Mouse (Mus musculus) left cerebral cortex, postnatal 36 days (tissue): Measurements from ENCODE around the gene Nenf. TPM values are rescaled to one million over a fixed set of nuclear protein-coding genes. Genes with fewer than 3 reads are reported as not detected.

ENCODE experiments used
- DNase-seq, 2 experiments: peaks; one replicate each; pipeline ENCODE4 v3.0.0; 2021 to 2022; ENCODE audit warnings: low spot score in 2 of 2, mixed read lengths in 1 of 2
- intact Hi-C: fragments of 180-260 bp; cut with DNase I; formaldehyde crosslinking; loops from one replicate; pipeline ENCODE4 v1.15.1; 2025
- total RNA-seq, 2 experiments: library from RNA; stranded (reverse); gene quantifications; 2 replicates each; pipeline ENCODE4 v1.2.3; 2021

Nenf gene
- total RNA-seq, 2 experiments from 2014 or later: 66.1 to 76.7 TPM

DNA sequence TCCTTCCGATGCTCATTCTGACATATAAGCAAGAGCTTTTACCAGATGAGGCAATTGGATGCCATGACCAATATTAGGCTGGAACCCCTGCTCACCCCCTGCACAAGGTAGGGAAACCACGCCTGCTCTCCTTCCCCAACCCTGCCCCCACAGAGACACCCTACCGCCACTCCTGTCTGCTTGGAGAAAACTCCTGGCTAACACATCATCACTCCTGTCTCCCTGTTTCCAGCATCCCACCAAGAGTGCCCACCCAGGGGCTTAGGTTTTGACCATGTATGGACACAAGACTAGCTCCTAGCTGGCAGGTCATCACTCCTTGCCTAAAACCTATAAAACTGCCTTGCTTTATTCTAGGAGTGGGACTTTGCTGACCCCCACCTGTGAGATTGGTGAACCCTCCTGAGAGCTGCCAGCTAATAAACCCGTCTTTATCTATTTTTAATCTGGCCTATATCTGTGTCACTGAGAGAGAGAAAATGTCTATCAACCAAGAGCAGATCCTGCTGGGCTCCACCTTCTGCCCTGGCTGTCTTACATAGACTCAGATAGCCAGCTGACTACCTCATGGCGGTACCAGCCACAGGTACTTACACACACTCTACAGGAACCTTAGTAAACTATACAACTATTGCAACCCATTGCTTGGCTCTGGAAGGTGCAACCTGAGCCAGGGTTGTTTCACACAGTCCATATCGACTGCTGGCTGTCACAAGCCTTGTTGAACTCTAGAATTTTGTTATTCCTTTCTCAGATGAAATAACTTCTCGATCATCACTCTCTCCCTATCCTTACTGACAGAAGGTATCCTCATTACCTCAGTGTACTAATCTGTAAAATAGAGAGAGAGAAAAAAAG, 7.0 kb upstream of the Nenf start:
- intact Hi-C loops: no loop called here
- DNase-seq: no peak

DNA sequence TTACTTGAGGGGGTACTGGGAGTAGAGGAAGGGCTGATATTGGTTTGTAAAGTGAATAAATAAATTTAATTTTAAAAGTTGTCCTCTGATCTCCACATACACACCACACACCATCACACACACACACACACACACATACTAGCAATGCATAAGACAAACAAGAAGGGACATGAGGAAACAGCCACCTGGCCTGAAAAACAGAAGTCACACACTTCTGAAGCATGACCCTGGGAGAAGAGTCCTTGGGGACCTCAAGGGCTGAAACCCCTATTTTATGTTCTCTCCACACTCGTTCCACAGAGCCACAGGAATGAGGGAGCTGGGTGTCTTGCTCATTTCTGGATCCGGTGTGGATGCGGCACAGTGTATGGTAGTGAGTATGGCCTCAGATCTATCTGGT, 5.4 kb upstream of the Nenf start:
- intact Hi-C loops: no loop called here
- DNase-seq: no peak

DNA sequence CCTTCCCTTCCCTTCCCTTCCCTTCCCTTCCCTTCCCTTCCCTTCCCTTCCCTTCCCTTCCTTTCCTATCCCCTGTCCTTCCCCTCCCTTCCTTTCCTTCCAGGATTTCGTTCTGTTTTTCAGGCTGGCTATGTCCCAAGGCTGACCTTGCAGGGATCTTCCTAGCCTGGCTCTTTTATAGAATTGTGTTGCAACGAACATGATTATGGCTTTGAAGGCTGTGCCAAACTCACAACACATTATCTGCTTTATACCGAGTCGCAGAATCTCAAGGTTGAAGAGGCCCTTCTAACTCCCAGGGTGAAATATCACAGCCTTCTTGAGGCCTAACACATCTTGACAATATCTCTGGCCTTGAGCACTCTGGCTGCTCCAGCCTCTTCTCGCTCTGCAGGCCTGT, 692 bp upstream of the Nenf start:
- intact Hi-C loops: loop anchor here (10.0 kb wide), 1 partner anchor 76 kb away; no protein-coding TSS in a partner anchor
- no peak for DNase-seq

DNA sequence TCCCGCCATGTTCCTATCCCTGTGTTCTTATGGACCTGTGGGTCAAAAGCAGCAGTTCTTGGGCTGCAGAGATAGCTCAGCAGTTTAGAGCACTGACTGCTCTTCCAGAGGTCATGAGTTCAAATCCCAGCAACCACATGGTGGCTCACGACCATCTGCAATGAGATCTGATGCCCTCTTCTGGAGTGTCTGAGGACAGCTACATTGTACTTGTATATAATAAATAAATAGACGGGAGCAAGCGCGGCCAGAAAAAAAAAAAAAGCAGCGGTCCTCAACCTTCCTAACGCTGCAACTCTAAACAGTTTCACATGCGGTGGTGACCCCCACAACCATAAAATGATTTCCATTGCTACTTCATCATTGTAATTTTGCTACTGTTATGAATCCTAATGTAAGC, 1.2 kb downstream of the Nenf start:
- intact Hi-C loops: loop anchor here (10.0 kb wide), 1 partner anchor 78 kb away; no protein-coding TSS in a partner anchor
- DNase-seq: no peak

DNA sequence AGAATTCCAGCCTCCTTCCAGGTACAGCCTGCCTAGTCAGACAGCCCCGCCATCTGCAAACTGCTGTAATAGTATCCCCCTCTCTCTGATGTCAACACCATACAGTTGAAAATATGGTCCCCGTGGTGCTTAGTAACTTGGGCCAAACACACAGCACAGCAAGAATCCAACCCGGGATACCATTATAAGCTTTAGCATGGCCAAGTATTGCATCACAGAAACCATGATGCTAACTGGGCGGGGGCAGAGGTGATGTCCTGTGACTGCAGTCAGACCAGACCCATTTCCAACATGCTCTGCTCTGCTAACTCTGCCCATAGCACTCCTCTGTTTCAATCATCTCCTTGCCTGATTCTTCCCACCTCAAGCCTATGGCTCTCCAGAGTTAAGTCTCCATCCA, 4.1 kb downstream of the Nenf start:
- intact Hi-C loops: loop anchor here (2.0 to 10.0 kb wide), 2 partner anchors 81 to 249 kb away; no protein-coding TSS in a partner anchor

DNA sequence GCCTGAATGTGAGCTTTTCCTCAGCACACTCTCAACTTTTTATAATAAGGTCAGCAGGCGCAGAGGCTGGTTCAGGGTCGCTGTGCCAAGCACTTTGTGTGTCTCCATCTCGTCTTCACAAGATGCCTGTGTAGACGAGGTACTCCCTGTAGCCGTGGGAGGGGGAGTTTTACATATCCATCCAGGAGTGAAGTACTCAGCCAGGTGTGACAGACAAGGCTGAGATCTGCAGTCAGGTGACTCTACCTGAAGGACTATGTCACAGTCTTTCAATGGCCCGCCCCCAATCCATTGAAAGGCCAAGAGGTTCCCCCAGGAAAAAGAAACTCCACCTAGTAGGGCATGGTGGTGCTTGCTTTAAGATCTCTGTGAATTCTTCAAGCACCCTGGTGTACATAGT, 4.8 kb downstream of the Nenf start:
- no peak for DNase-seq

More for the DNA sequence above, 4.1 kb downstream of the Nenf start:
- DNase-seq: no peak

DNA sequence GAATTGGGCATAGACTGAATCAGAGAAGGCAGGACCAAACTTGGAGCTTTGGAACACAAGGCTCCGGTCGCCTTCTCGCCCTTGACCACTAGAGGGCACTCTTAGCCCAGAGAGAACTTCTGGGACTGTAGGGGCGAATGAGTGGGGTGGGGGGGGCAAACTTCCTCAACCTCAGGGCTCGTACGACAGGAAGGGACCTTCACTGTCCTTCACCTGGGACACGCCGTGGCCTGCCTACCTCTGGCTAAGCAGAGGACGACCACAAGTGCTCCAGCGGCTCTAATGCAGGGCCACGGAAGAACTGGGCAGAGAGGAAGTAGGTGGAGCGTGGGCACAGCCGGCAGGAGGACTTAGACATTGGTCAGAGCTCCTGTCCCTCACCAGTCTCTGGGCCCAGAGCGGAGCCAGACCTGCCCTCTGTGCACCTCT, 5.5 kb downstream of the Nenf start:
- peak; percentile 75 to 80 for DNase-seq
- intact Hi-C loops: loop anchor here (2.0 to 10.0 kb wide), 2 partner anchors 82 to 250 kb away; no protein-coding TSS in a partner anchor

More for the DNA sequence above, 4.8 kb downstream of the Nenf start:
- intact Hi-C loops: loop anchor here (2.0 to 10.0 kb wide), 2 partner anchors 82 to 250 kb away; no protein-coding TSS in a partner anchor

DNA sequence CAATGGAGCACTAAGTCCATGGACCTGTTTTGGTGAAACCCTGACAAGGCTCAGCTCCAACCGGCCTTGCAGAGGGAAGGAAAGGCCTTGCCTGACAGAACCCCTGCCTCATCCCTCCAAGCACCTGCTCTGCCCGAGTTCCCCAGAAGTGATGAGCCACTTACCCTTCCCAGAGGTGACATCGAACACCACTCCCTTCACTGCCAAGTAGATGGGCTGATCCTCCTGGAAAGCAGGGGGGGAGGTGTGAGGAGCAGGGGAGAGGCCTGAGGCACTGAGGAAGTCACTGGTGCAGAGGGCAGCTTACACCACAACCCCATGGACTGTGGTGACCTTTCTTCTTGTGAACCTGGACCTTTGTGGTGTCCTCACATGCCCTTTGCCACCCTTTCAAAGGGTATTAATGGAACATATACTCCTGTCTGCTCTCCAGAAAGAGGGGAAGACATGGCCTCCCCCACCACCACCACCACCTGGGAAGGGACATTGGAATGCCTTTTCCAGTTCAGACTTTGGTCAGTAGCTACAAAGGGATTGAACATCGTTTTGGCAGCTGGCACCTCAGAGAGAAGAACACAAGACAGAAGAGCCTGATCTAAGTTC, 6.6 kb downstream of the Nenf start:
- intact Hi-C loops: loop anchor here (10.0 kb wide), 1 partner anchor 83 kb away; no protein-coding TSS in a partner anchor
- no peak for DNase-seq

DNA sequence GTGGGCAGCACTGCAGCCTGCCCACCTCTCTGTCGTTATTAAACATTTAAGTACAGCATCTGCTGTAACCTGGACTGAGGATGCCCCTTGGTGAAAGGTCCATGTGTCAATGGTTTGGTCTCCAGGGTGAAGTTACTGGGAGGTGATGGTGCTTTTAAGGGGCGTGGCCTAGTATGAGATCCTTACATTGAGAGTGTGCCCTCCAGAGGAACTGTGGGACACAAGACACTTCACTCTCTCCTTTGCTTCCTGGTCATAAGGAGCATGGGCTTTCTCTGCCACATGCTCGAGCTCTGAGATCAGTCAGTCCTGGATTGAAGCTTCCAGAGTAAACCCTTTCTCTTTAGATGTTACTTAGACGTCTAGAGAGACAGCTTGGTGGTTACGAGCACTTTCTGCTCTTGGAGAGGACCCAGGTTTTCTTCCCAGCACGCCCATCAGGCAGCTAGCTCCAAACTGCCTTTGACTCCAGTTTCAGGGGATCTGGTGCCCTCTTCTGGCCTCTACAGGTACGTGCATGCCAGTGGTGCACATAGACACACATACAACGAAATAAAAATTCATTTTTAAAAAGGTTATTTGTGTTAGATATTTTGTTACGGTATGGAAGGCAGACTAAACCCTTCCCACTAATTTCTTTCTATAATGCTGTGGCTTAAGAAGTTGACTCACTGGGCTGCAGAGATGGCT, 10.1 kb downstream of the Nenf start:
- no peak for DNase-seq
- intact Hi-C loops: no loop called here

DNA sequence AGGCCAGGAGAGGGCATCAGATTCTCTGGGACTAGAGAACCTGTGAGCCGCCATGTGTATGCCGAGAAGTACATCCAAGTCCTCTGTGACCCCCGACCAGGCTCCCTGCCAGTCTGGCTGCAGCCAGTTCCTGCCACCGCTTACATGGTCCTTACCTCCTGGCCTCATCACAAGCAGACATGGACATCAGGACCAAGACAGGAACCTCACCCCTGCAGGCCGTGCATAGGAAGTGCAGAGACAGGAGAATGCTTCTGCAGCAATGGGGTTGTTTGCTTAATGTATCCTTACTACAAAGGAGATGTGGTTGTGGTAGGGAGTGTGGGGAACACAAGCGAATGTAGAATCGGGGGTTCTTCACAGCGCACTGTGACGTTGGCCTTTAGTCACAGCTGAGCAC, 11.7 kb downstream of the Nenf start:
- DNase-seq: no peak
- intact Hi-C loops: no loop called here

DNA sequence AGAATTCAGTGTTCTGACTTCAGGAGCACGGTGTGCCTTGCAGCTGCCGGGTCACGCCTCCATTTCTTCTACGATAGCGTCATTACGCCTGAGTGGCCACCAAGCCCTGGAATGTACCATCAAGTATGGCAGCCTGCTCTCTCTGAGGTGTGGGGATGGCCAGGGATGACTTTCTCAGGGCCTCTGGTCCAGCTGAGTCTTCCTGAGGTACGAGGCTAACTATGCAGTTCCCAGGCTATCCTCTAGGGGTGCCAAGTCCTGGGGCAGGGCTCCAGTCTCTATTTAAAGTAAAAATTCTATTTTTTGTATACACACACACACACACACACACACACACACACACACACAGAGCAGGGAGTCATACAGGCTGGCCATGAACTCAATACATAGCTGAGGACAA, 12.4 kb downstream of the Nenf start:
- intact Hi-C loops: no loop called here
- DNase-seq: no peak

DNA sequence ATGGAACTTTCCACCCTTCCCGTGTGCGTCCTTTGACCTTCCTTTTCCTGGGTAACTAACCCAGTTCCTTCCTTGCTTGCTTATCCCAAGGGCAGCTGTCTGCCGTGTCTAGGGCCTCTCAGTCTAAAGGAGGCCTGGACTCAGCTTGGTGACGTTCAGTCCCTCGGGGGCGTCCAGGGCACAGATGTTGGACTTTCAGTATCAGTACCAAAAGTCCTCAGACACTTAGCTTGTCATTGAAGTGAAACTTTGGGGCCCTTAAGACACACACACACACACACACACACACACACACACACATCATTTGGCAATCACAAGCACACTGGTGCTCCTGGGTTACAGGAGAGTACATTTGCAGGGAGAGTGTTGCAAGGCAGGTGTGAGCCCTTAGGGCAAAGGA, 13.8 kb downstream of the Nenf start:
- DNase-seq: no peak
- intact Hi-C loops: no loop called here

DNA sequence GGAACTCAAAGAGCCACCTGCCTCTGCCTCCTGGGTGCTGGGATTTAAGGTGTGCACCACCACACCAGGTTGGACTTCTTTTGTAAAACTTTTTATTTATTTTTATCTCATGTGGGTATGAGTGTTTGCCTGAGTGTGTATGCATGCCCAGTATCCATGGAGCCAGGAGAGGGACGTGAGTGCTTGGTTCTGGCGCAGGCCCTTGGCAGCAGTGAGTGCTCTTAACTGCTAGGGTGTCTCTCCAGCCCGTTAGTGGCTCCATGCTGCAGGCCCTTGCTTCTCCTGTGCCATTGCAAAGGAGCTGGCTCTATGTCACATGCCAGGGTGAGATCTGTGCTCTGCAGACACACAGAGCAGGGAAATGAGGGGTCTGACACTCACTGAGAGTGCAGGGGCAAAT, 14.3 kb downstream of the Nenf start:
- intact Hi-C loops: no loop called here
- DNase-seq: no peak

DNA sequence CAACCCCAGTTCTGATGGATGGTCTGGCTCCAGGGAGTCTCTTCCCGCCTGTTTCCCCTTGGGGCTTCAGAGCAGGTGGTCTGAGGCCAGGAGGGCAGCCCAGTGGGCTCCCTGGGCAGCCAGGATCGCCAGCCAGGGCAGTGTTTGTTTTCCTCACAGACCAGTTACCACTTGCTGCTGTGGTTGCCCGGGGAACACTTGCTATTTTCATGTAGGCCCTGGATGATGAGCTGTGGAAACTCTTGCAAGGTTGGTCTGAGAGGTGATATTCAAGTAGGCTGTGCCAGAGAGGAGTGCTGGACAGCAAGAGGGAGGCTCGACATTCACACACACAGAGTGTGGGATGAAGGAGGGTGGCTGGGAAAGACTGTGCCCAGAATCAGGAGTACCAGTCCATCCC, 16.1 kb downstream of the Nenf start:
- no peak for DNase-seq
- intact Hi-C loops: no loop called here

DNA sequence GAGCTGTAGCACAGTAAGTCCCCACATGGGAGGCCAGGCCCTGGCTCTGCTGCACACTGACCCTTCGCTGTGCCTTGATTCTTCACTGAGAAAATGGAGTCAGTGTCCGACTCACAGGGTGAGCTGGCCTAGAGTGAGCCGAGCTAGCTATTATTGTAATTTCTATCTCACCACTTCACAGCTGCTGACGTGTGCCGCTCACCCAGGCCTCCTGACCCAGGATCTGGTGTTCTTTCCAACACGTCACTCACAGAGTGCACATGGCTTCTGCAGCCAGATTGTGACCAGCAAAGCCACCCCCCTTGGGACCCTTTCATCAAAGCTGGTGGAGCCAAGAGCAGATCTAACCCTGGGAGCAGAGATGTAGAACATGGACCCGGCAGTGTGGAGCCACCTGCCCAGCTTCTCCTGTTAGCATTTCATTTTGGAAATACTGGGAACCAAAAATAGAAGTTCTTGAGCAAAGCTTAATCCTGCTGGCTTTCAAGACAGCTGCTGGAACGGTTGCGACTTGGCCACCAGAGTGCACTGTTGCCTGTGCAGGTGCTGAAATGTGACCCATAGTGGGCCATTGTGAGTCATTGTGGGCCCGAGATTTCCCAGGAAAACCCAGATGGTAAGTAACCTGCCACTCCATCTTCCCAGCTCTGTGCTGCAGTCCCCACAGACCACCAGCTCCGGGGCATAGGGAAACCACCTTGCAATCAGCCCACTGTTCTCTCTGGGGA, 18.6 kb downstream of the Nenf start:
- intact Hi-C loops: no loop called here
- peak in 1 of 2 experiments; percentile 31 for DNase-seq

DNA sequence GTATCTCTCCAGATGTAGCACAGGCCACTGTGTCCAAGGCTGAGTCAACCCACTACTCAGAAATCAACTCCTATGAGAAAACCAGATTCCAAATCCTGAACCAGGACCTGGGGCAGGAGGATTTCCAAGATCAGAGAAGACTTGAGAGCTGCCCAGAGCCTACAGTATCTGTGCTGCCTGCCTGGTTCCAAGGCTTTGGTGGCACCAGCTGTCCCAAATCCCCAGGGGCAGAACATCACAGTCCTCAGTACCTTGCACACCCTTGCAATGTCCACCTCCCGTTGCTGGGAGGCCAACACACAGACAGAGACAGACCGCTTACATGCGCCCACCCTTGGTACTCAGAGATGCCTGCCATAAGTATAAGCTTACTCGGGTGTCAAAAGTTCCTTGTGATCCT, 19.7 kb downstream of the Nenf start:
- intact Hi-C loops: no loop called here
- no peak for DNase-seq

DNA sequence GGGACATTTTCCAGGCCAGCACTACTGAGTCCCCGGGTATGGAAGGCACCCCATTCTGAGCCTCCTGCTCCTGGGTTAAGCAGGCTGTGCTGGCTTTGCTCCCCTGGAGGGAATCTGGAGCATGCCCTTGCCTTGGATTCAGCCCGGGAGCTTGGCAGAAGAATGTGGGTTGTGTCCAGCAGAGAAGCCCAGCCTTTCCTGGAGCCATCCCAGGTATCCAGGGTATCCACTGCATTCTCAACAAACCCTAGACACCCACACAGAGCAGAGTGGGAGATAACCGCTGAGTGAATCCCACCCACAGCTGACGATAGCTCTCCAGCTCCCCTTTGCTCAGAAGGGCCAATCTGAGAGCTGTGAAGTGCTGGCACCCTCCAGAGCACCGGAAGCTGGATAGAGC, 21.5 kb downstream of the Nenf start:
- intact Hi-C loops: no loop called here
- no peak for DNase-seq

DNA sequence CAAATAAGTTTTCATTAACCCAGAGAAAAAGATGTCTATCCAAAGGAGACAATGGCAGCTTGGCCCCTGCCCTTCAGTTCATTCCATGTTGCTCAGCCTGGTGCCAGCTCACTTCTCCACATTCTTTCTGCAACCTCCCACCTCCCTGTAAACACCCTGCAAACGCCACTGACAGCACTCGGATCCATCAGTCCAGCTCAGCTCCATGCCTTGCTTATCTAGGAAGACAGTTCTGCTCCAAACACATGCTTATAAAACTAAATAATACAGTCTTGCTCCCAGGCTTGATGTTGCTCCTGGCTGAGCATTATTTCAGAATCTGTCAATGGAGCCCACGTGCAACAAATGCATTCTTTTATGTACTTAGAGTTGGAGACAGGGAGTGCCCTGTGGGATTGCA, 22.2 kb downstream of the Nenf start:
- intact Hi-C loops: no loop called here
- DNase-seq: no peak

DNA sequence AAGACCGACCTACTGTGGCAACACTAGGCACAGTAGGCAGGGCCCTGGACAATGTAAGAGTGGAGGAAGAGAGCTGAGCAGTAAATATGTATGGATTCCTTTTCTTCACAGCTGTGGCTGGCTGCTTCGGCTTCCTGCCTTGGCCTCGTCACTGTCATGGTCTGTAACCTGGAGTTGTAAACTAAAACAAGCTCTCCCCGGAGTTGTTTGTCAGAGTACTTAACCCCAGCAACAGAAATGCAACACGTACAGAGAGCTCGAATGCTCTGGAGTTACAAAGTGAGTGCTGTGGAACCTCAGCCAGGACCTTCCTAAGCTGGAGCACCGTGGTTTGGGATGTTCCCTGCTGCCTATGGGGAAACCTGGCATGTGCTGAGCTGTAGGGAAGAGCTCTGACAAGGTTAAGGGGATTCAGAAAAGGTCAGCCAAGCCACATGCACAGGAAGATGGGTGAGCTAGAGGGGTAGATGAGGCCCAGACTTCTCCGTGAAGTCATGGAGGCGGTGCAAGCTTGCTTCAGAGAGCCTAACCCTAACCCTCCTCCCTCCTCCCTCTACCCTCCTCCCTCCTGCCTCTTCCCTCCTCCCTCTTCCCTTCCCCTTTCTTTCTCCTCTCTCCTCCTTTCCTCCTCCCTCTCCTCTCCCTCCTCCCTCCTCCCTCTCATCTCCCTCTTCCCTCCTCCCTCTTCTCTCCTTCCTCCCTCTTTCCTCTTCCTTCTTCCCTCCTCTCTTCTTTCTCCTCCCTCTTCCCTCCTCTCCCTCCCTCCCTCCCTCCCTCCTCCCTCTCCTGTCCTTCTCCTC, 23.8 kb downstream of the Nenf start:
- no peak for DNase-seq
- intact Hi-C loops: no loop called here
